Mouse (Mus musculus): ENCODE measurements around the gene Tbrg1. TPM values are rescaled to one million over a fixed set of nuclear protein-coding genes. Genes with fewer than 3 reads are reported as not detected.

The Tbrg1 gene
- polyA plus RNA-seq, 1 experiment: 3.2 TPM

DNA sequence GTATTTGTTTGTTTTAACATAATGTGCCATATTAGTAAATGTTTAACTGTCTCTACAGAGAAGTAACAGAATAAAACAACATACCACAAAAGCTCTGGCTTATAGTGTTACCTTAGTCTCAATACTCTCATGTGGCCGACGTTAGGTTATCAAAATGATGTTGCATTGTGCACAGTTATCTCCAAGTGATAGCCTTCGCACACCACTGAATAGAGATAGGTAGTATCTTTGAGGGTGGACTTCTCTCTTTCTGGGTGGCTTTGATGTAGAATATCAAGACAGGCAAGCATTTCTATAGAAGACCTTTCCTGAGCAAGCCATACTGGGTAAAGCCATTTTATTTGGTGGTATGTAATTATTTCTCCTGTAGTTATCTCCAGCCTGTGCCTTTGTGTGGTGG, 52.0 kb downstream of the Tbrg1 start:
- Histone ChIP-seq H3K9me3 (ENCODE audit: control insufficient read depth, low read length) (no peaks in the 10 kb centered on the region), H3K4me1 (ENCODE audit: control insufficient read depth) (peaks cover 15% of the 10 kb centered on the region), H3K36me3 (ENCODE audit: control insufficient read depth) (no peaks in the 10 kb centered on the region), H3K27me3 (ENCODE audit: control insufficient read depth) (no peaks in the 10 kb centered on the region), H3K4me3 (replicated peaks) (no peak overlapping the region)
- TF ChIP-seq TAL1 (IDR thresholded peaks at IDR 0.05; ENCODE audit: low read length): no peak
- TF ChIP-seq GATA1 (IDR thresholded peaks at IDR 0.05; ENCODE audit: low read length): no peak

DNA sequence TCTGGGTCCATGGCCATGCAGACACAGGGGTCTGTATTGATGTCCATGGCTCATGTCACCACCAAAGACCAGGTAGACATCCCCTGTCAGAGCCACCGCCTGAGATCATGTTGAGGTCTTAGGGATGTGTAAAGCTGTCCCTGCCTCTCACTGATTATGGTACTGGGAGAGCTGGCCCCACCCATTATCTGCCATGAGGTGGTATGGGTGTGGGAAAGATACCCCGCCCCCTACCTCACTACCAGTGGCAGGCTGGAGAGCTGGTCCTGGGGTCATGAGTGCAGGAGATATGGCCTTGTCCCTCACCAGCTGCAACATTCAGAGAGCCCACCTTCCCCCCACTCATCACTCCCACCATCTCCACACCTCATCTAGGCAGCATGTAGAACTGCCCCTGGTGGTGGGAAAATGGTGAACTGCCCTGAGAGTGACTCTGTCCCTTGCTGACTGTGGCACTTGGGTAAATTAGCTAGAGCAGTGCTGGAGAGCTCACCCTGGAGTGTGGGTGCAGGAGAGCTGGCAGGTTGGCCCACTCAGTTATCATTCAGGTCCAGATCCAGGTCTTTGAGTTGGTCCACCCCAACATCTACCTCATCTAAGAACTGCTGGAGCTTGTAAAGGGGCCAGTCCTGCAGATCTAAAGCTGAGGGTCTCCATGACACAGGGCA, 56.4 kb downstream of the Tbrg1 start:
- Histone ChIP-seq H3K27me3 (ENCODE audit: control insufficient read depth) (no peaks in the 10 kb centered on the region), H3K4me1 (ENCODE audit: control insufficient read depth) (peaks cover 20% of the 10 kb centered on the region), H3K9me3 (ENCODE audit: control insufficient read depth, low read length) (no peaks in the 10 kb centered on the region), H3K4me3 (replicated peaks) (no peak overlapping the region), H3K36me3 (ENCODE audit: control insufficient read depth) (no peaks in the 10 kb centered on the region)
- no peak for TF ChIP-seq GATA1 (IDR thresholded peaks at IDR 0.05; ENCODE audit: low read length)
- no peak for TF ChIP-seq TAL1 (IDR thresholded peaks at IDR 0.05; ENCODE audit: low read length)

Other genes starting within 250 kb of the Tbrg1 start
- gene Robo3, start 224.1 kb downstream of the Tbrg1 start, polyA plus RNA-seq (2012): 0.05 and 0.08 TPM in 2 replicates
- 0.21 and 0.63 TPM in 2 replicates for gene Msantd2, start 168.0 kb downstream of the Tbrg1 start, polyA plus RNA-seq (2012)
- gene Esam, start 129.2 kb downstream of the Tbrg1 start, polyA plus RNA-seq (2012): not detected in 2 replicates
- gene Vsig2, start 118.1 kb downstream of the Tbrg1 start, polyA plus RNA-seq (2012): not detected in 2 replicates
- gene Nrgn, start 104.4 kb downstream of the Tbrg1 start, polyA plus RNA-seq (2012): 2.9 and 4.5 TPM in 2 replicates
- gene Siae, start 101.6 kb downstream of the Tbrg1 start, polyA plus RNA-seq (2012): 0.05 TPM in 1 of 2 replicates, not detected in the other
- gene Spa17, start 43.6 kb downstream of the Tbrg1 start, polyA plus RNA-seq (2012): 0.21 TPM in 1 of 2 replicates, not detected in the other
- not detected in 2 replicates for gene Panx3, start 11.9 kb upstream of the Tbrg1 start, polyA plus RNA-seq (2012)
- not detected in 2 replicates for gene Olfr160, start 58.9 kb upstream of the Tbrg1 start, polyA plus RNA-seq (2012)
- gene Olfr874, start 87.8 kb upstream of the Tbrg1 start, polyA plus RNA-seq (2012): 0.04 TPM in 1 of 2 replicates, not detected in the other
- not detected in 2 replicates for gene Olfr875, start 114.5 kb upstream of the Tbrg1 start, polyA plus RNA-seq (2012)
- 0.03 TPM in 1 of 2 replicates, not detected in the other for gene Olfr876, start 145.7 kb upstream of the Tbrg1 start, polyA plus RNA-seq (2012)
- gene Olfr877, start 197.0 kb upstream of the Tbrg1 start, polyA plus RNA-seq (2012): not detected in 2 replicates
- not detected in 2 replicates for gene Olfr145, start 239.4 kb upstream of the Tbrg1 start, polyA plus RNA-seq (2012)